Mouse (Mus musculus): ENCODE results near the gene Prss38. TPM values are rescaled to one million over a fixed set of nuclear protein-coding genes. Genes with fewer than 3 reads are reported as not detected.

The Prss38 gene
- polyA plus RNA-seq, 1 experiment from 2014 or later, result not detected

- Histone ChIP-seq H3K27me3 (ENCODE audit: control insufficient read depth, insufficient read depth, low read length) (no peaks in the 10 kb centered on the region), H3K36me3 (ENCODE audit: control insufficient read depth, insufficient read depth, low read length) (no peaks in the 10 kb centered on the region; the same call in 1 of the 2 replicates), H3K9me3 (ENCODE audit: control insufficient read depth, low read length) (no peaks in the 10 kb centered on the region), H3K4me1 (replicated peaks; ENCODE audit: control insufficient read depth, insufficient read depth) (no peaks in the 10 kb centered on the region), H3K4me3 (ENCODE audit: low read depth, low read length) (no peak overlapping the region), H3K9ac (ENCODE audit: low read length) (no peak overlapping the region), H3K27ac (replicated peaks) (no peak overlapping the region), H3K4me2 (replicated peaks; ENCODE audit: low read depth) (no peak overlapping the region)
- DNase-seq (ENCODE audit: low spot score) (no peak), ATAC-seq (ENCODE audit: low FRiP score, low TSS enrichment) (peak; percentile 8; the same call in 1 of the 2 replicates)
- WGBS, result 70% methylated on average over 16 of the region's 16 CpGs
- TF ChIP-seq EP300 (optimal IDR thresholded peaks at IDR 0.05), result no peak
- no peak for TF ChIP-seq CTCF (IDR thresholded peaks at IDR 0.05; ENCODE audit: low read depth)
Measured at GRCm38 (mm10) chr11:59331167-59331869, 44.1 kb downstream of the Prss38 start.

GRCm38 (mm10) chr11:59330560-59330959 is 44.9 kb downstream of the Prss38 start:
- DNase-seq (ENCODE audit: low spot score) (peak; percentile 79), ATAC-seq (ENCODE audit: low FRiP score, low TSS enrichment) (peak; percentile 46)
- WGBS, result 53% methylated on average over 5 of the region's 5 CpGs
- no peak overlapping the region for H3K4me3 ChIP-seq (ENCODE audit: low read depth, low read length)
- no peaks in the 10 kb centered on the region for H3K27me3 ChIP-seq (ENCODE audit: control insufficient read depth, insufficient read depth, low read length)
- no peaks in the 10 kb centered on the region; the same call in 1 of the 2 replicates for H3K36me3 ChIP-seq (ENCODE audit: control insufficient read depth, insufficient read depth, low read length)
- H3K27ac ChIP-seq (replicated peaks), result no peak overlapping the region
- no peak overlapping the region for H3K9ac ChIP-seq (ENCODE audit: low read length)
- H3K4me1 ChIP-seq (replicated peaks; ENCODE audit: control insufficient read depth, insufficient read depth), result no peaks in the 10 kb centered on the region
- no peaks in the 10 kb centered on the region for H3K9me3 ChIP-seq (ENCODE audit: control insufficient read depth, low read length)
- TF ChIP-seq CTCF (IDR thresholded peaks at IDR 0.05; ENCODE audit: low read depth) (peak; percentile 90), EP300 (optimal IDR thresholded peaks at IDR 0.05) (no peak)
- H3K4me2 ChIP-seq (replicated peaks; ENCODE audit: low read depth), result no peak overlapping the region

DNA sequence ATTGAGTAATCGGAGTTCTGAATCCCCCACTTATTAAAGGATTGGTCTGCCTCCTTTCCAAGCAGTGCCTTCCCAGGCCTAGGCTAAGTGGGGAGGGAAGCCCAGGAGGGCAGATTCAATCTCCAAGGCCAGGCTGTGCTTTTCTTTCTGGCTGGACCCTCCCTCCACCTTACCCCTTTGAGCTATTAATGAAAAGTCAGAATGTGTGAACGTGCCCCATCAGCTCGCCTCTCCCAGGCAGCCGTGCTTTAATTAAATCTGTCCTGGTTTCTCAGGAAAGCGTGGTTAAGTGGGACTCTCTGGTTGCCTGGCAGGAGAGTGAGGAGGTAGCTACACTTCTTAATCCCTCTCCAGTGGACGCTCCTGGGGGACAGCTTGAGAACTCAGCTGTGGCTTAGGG is 45.8 kb downstream of the Prss38 start:
- Histone ChIP-seq H3K36me3 (ENCODE audit: control insufficient read depth, insufficient read depth, low read length) (no peaks in the 10 kb centered on the region; the same call in 1 of the 2 replicates), H3K27me3 (ENCODE audit: control insufficient read depth, insufficient read depth, low read length) (no peaks in the 10 kb centered on the region), H3K4me3 (ENCODE audit: low read depth, low read length) (no peak overlapping the region), H3K9ac (ENCODE audit: low read length) (no peak overlapping the region), H3K9me3 (ENCODE audit: control insufficient read depth, low read length) (no peaks in the 10 kb centered on the region), H3K4me1 (replicated peaks; ENCODE audit: control insufficient read depth, insufficient read depth) (no peaks in the 10 kb centered on the region), H3K4me2 (replicated peaks; ENCODE audit: low read depth) (no peak overlapping the region), H3K27ac (replicated peaks) (no peak overlapping the region)
- TF ChIP-seq CTCF (IDR thresholded peaks at IDR 0.05; ENCODE audit: low read depth) (no peak), EP300 (optimal IDR thresholded peaks at IDR 0.05) (no peak)
- no peak for DNase-seq (ENCODE audit: low spot score)
- ATAC-seq (ENCODE audit: low FRiP score, low TSS enrichment), result no peak
- WGBS, result 61% methylated on average over 6 of the region's 6 CpGs

GRCm38 (mm10) chr11:59327625-59328024 is 47.8 kb downstream of the Prss38 start:
- Histone ChIP-seq H3K36me3 (ENCODE audit: control insufficient read depth, insufficient read depth, low read length) (no peaks in the 10 kb centered on the region; the same call in 1 of the 2 replicates), H3K4me1 (replicated peaks; ENCODE audit: control insufficient read depth, insufficient read depth) (no peaks in the 10 kb centered on the region), H3K27me3 (ENCODE audit: control insufficient read depth, insufficient read depth, low read length) (no peaks in the 10 kb centered on the region), H3K9me3 (ENCODE audit: control insufficient read depth, low read length) (no peaks in the 10 kb centered on the region), H3K9ac (ENCODE audit: low read length) (no peak overlapping the region), H3K4me3 (ENCODE audit: low read depth, low read length) (no peak overlapping the region), H3K4me2 (replicated peaks; ENCODE audit: low read depth) (no peak overlapping the region), H3K27ac (replicated peaks) (no peak overlapping the region)
- TF ChIP-seq EP300 (optimal IDR thresholded peaks at IDR 0.05) (no peak), CTCF (IDR thresholded peaks at IDR 0.05; ENCODE audit: low read depth) (no peak)
- DNase-seq (ENCODE audit: low spot score), result no peak
- ATAC-seq (ENCODE audit: low FRiP score, low TSS enrichment), result no peak
- WGBS, result 85% methylated on average over 18 of the region's 18 CpGs

DNA sequence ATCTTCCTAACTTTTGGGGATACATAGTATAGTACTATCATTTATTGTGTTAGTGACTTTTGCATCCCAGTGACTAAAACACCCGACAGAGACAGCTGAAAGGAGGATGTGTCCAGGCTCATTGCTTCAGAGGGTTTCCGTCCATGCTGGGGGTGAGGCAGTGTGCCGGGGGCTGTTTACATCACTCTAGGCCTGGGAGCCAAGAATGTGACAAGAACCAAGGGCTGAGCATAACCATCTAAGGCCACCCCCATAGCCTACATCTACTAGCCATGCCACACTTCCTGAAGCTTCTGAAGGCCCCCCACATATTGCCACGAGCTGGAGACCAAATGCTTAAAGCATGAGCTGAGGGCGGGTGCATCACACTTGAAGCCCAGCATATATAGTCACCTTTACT is 50.7 kb downstream of the Prss38 start:
- H3K4me3 ChIP-seq (ENCODE audit: low read depth, low read length), result no peak overlapping the region
- no peaks in the 10 kb centered on the region for H3K4me1 ChIP-seq (replicated peaks; ENCODE audit: control insufficient read depth, insufficient read depth)
- no peak overlapping the region for H3K4me2 ChIP-seq (replicated peaks; ENCODE audit: low read depth)
- ATAC-seq (ENCODE audit: low FRiP score, low TSS enrichment) (no peak), DNase-seq (ENCODE audit: low spot score) (no peak)
- no peak for TF ChIP-seq CTCF (IDR thresholded peaks at IDR 0.05; ENCODE audit: low read depth)
- TF ChIP-seq EP300 (optimal IDR thresholded peaks at IDR 0.05), result no peak
- no peaks in the 10 kb centered on the region for H3K27me3 ChIP-seq (ENCODE audit: control insufficient read depth, insufficient read depth, low read length)
- H3K27ac ChIP-seq (replicated peaks), result no peak overlapping the region
- H3K9me3 ChIP-seq (ENCODE audit: control insufficient read depth, low read length), result no peaks in the 10 kb centered on the region
- H3K9ac ChIP-seq (ENCODE audit: low read length), result no peak overlapping the region
- 46% methylated on average over 5 of the region's 5 CpGs for WGBS
- no peaks in the 10 kb centered on the region for H3K36me3 ChIP-seq (ENCODE audit: control insufficient read depth, insufficient read depth, low read length)

DNA sequence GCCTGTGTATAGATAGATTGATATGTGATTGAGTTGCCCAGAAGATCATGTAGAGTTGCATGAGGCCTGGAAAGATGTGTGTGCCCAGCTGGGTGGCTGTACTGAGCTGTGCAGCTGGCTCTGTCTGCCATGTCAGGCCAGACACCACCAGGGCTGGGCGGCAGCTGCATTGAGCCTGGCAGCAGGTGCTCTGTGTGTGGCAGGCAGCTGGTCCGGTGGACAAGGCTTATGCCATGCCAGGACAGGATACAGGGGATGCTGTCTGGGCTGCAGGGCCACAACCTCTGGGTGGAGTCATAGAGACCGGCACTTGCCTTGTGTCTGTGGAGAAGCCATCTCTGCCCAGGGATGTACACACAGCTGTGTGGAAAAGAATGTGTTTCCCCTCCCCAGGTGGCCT is 52.5 kb downstream of the Prss38 start:
- WGBS, result 74% methylated on average over 3 of the region's 3 CpGs
- no peak for TF ChIP-seq EP300 (optimal IDR thresholded peaks at IDR 0.05)
- no peaks in the 10 kb centered on the region for H3K4me1 ChIP-seq (replicated peaks; ENCODE audit: control insufficient read depth, insufficient read depth)
- no peaks in the 10 kb centered on the region for H3K27me3 ChIP-seq (ENCODE audit: control insufficient read depth, insufficient read depth, low read length)
- H3K9ac ChIP-seq (ENCODE audit: low read length), result no peak overlapping the region
- no peaks in the 10 kb centered on the region for H3K9me3 ChIP-seq (ENCODE audit: control insufficient read depth, low read length)
- H3K27ac ChIP-seq (replicated peaks), result no peak overlapping the region
- DNase-seq (ENCODE audit: low spot score) (no peak), ATAC-seq (ENCODE audit: low FRiP score, low TSS enrichment) (0 out of 2 replicates have a peak, but pooled peaks have one; percentile 7)
- no peaks in the 10 kb centered on the region for H3K36me3 ChIP-seq (ENCODE audit: control insufficient read depth, insufficient read depth, low read length)
- no peak overlapping the region for H3K4me3 ChIP-seq (ENCODE audit: low read depth, low read length)
- no peak overlapping the region for H3K4me2 ChIP-seq (replicated peaks; ENCODE audit: low read depth)

Small RNA genes within 50 kb of the gene (microRNA-seq; reads per million reads assigned to microRNA genes)
- gene Gm24756, result not detected

Other genes with a start within 250 kb of the Prss38 start
- gene Obscn, start 239.3 kb downstream of the Prss38 start, polyA plus RNA-seq (2015; fragmentation: Nextera tagmentation; extraction: Ambion mirVana), result 0.24 and 0.28 TPM in 2 replicates
- gene Iba57, start 211.9 kb downstream of the Prss38 start, polyA plus RNA-seq (2015; fragmentation: Nextera tagmentation; extraction: Ambion mirVana), result 5.5 and 5.9 TPM in 2 replicates
- 2.1 and 2.4 TPM in 2 replicates for gene Gjc2, start 192.4 kb downstream of the Prss38 start, polyA plus RNA-seq (2015; fragmentation: Nextera tagmentation; extraction: Ambion mirVana)
- 176 and 182 TPM in 2 replicates for gene Guk1, start 183.4 kb downstream of the Prss38 start, polyA plus RNA-seq (2015; fragmentation: Nextera tagmentation; extraction: Ambion mirVana)
- 90.3 and 90.9 TPM in 2 replicates for gene Mrpl55, start 173.2 kb downstream of the Prss38 start, polyA plus RNA-seq (2015; fragmentation: Nextera tagmentation; extraction: Ambion mirVana)
- 21.3 and 21.5 TPM in 2 replicates for gene 2310033P09Rik, start 167.3 kb downstream of the Prss38 start, polyA plus RNA-seq (2015; fragmentation: Nextera tagmentation; extraction: Ambion mirVana)
- gene Arf1, start 147.4 kb downstream of the Prss38 start, polyA plus RNA-seq (2015; fragmentation: Nextera tagmentation; extraction: Ambion mirVana), result 536 and 549 TPM in 2 replicates
- gene Wnt3a, start 84.9 kb downstream of the Prss38 start, polyA plus RNA-seq (2015; fragmentation: Nextera tagmentation; extraction: Ambion mirVana), result 2.0 and 2.5 TPM in 2 replicates
- 2.3 and 2.8 TPM in 2 replicates for gene Wnt9a, start 68.7 kb downstream of the Prss38 start, polyA plus RNA-seq (2015; fragmentation: Nextera tagmentation; extraction: Ambion mirVana)
- 5.4 and 5.5 TPM in 2 replicates for gene Jmjd4, start 74.4 kb upstream of the Prss38 start, polyA plus RNA-seq (2015; fragmentation: Nextera tagmentation; extraction: Ambion mirVana)
- gene Snap47, start 75.5 kb upstream of the Prss38 start, polyA plus RNA-seq (2015; fragmentation: Nextera tagmentation; extraction: Ambion mirVana), result 50.6 and 51.9 TPM in 2 replicates
- 3.4 and 3.8 TPM in 2 replicates for gene Zfp867, start 96.8 kb upstream of the Prss38 start, polyA plus RNA-seq (2015; fragmentation: Nextera tagmentation; extraction: Ambion mirVana)
- 6.9 and 7.2 TPM in 2 replicates for gene Zkscan17, start 151.1 kb upstream of the Prss38 start, polyA plus RNA-seq (2015; fragmentation: Nextera tagmentation; extraction: Ambion mirVana)
- gene Nlrp3, start 165.9 kb upstream of the Prss38 start, polyA plus RNA-seq (2015; fragmentation: Nextera tagmentation; extraction: Ambion mirVana), result 0.21 and 0.36 TPM in 2 replicates
- not detected in 2 replicates for gene Olfr222, start 200.6 kb upstream of the Prss38 start, polyA plus RNA-seq (2015; fragmentation: Nextera tagmentation; extraction: Ambion mirVana)
- gene Olfr223, start 217.6 kb upstream of the Prss38 start, polyA plus RNA-seq (2015; fragmentation: Nextera tagmentation; extraction: Ambion mirVana), result not detected in 2 replicates